Mouse (Mus musculus): Measurements from ENCODE around the gene Oaz2. TPM values are rescaled to one million over a fixed set of nuclear protein-coding genes. Genes with fewer than 3 reads are reported as not detected.

Gene Oaz2
- total RNA-seq (2023): 10 to 100 TPM; 61.8 to 64.5 TPM

GRCm38 (mm10) chr9:65667701-65668100, at the start of gene Oaz2:
Gene Oaz2, plus strand, starts transcription at chr9:65668001.

GRCm38 (mm10) chr9:65629025-65629766, 38.6 kb upstream of the Oaz2 start, which contains the start of gene Rbpms2:
Gene Rbpms2, plus strand, starts transcription at chr9:65629648.

Other genes starting within 250 kb of the Oaz2 start
- not detected for gene Slc51b, start 245.0 kb upstream of the Oaz2 start, total RNA-seq (2023)
- 1 to 10 TPM; 4.9 to 7.3 TPM for gene Mtfmt, start 232.2 kb upstream of the Oaz2 start, total RNA-seq (2023)
- gene Spg21, start 207.1 kb upstream of the Oaz2 start, total RNA-seq (2023): 10 to 100 TPM; 63.4 to 78.5 TPM
- gene Ankdd1a, start 147.8 kb upstream of the Oaz2 start, total RNA-seq (2023): 1 to 10 TPM in 1 of 2 experiments, under 1 TPM in 1; 0.38 to 1.0 TPM
- 100 to 1,000 TPM; 196 to 205 TPM for gene Plekho2, start 88.0 kb upstream of the Oaz2 start, total RNA-seq (2023)
- gene Pif1, start 80.8 kb upstream of the Oaz2 start, total RNA-seq (2023): 10 to 100 TPM in 1 of 2 experiments, 1 to 10 TPM in 1; 8.2 to 10.9 TPM
- under 1 TPM; 0.49 to 0.88 TPM for gene Rbpms2, start 38.4 kb upstream of the Oaz2 start, total RNA-seq (2023)
- gene Zfp609, start 159.6 kb downstream of the Oaz2 start, total RNA-seq (2023): 10 to 100 TPM; 20.5 to 24.3 TPM
- 10 to 100 TPM; 77.4 to 90.4 TPM for gene Pclaf, start 222.2 kb downstream of the Oaz2 start, total RNA-seq (2023)
- gene Trip4, start 240.8 kb downstream of the Oaz2 start, total RNA-seq (2023): 10 to 100 TPM; 26.9 to 28.4 TPM
- gene Csnk1g1, start 240.9 kb downstream of the Oaz2 start, total RNA-seq (2023): 10 to 100 TPM; 40.7 to 46.4 TPM